Mouse (Mus musculus): ENCODE results near the gene Actl6b. TPM values are rescaled to one million over a fixed set of nuclear protein-coding genes. Genes with fewer than 3 reads are reported as not detected.
A peak's percentile ranks its signal among the peaks of the same experiment; 100 is the strongest.

Gene Actl6b
- polyA plus RNA-seq, 1 experiment from 2014 or later: 6.5 TPM

DNA sequence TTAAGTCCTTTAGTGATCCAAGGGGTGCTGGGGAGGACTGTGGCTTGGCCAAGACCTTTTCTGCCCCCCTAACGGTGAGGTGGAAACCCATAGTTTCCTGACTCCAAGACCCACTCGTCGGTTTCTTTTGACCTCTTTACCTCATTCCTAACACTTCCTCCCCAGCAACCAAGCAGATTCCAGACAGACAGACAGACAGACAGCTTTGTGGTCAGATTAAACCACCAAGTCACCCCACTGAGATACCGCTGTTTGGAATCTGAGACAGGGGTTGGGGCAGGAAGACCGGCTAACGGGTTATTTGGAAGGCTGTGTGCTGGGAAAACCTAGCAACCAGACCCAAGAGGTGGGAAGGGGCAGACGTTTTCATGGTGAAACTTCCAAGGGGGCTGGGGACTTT lies 16.9 kb downstream of the Actl6b start:
- Histone ChIP-seq H3K4me1 (ENCODE audit: control insufficient read depth, insufficient read depth, low read length) (no peaks in the 10 kb centered on the region), H3K9me3 (replicated peaks; ENCODE audit: control insufficient read depth, low read length) (no peaks in the 10 kb centered on the region), H3K9ac (replicated peaks; ENCODE audit: low read length) (no peak overlapping the region), H3K27me3 (ENCODE audit: control insufficient read depth, insufficient read depth, low read length) (no peaks in the 10 kb centered on the region), H3K36me3 (replicated peaks; ENCODE audit: control insufficient read depth, insufficient read depth, low read depth, low read length) (no peaks in the 10 kb centered on the region), H3K27ac (replicated peaks; ENCODE audit: low read depth, low read length) (no peak overlapping the region), H3K4me2 (ENCODE audit: low read depth, low read length) (no peak overlapping the region), H3K4me3 (ENCODE audit: low read depth, low read length) (no peak overlapping the region)
- 59% methylated on average over 7 of the region's 7 CpGs for WGBS
- ATAC-seq (replicated peaks; ENCODE audit: insufficient number of reproducible peaks, low FRiP score, low TSS enrichment, low read depth) (no peak), DNase-seq (ENCODE audit: low spot score) (no peak)

DNA sequence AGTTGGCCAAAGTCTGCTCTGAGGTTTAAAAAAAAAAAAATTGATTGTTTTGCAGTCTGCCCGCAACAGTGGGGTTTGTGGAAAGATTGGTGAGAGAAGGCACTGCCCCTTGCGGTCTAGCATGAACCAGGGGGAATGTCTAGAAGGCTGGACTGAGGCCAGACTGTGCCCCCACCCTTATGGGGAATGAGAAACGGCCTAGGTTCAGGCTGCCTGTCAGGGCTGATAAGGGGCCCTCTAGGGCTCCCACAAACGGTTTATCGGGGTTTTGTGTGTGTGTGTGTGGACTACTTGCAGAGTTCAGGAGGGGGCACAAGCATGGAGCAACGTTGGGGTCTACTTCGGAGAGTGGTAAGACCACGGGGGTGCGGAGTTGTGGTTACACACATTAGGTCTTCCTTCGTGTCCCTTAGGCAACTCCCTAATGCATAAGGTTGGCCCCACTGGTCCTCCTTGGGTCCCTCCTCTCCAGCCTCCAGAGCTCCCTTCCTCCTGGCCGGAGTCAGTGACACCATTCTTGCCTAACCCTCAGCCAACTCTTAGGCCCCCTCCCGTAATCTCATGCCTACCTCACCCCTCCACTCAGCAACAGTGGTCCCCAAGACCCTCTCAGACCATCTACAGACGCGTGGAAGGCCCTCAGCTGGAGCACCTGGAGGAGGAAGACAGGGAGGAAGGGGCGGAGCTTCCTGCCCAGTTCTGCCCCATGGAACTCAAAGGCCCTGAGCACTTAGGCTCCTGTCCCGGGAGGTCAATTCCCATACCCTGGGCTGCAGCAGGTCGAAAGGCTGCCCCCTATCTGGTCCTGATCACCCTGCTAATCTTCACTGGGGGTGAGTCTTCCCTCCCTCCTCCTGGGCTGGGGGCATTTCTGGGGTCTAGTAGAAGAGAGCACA lies 17.6 kb downstream of the Actl6b start:
- Histone ChIP-seq H3K27me3 (ENCODE audit: control insufficient read depth, insufficient read depth, low read length) (no peaks in the 10 kb centered on the region), H3K36me3 (replicated peaks; ENCODE audit: control insufficient read depth, insufficient read depth, low read depth, low read length) (no peaks in the 10 kb centered on the region), H3K27ac (replicated peaks; ENCODE audit: low read depth, low read length) (no peak overlapping the region), H3K4me1 (ENCODE audit: control insufficient read depth, insufficient read depth, low read length) (no peaks in the 10 kb centered on the region), H3K9me3 (replicated peaks; ENCODE audit: control insufficient read depth, low read length) (no peaks in the 10 kb centered on the region), H3K9ac (replicated peaks; ENCODE audit: low read length) (no peak overlapping the region), H3K4me2 (ENCODE audit: low read depth, low read length) (no peak overlapping the region), H3K4me3 (ENCODE audit: low read depth, low read length) (no peak overlapping the region)
- DNase-seq (ENCODE audit: low spot score): no peak
- no peak for ATAC-seq (replicated peaks; ENCODE audit: insufficient number of reproducible peaks, low FRiP score, low TSS enrichment, low read depth)
- WGBS: 77% methylated on average over 17 of the region's 17 CpGs

GRCm38 (mm10) chr5:137574470-137574901 lies 21.2 kb downstream of the Actl6b start:
- Histone ChIP-seq H3K4me1 (ENCODE audit: control insufficient read depth, insufficient read depth, low read length) (no peaks in the 10 kb centered on the region), H3K9ac (replicated peaks; ENCODE audit: low read length) (peak overlapping the region; percentile 44), H3K4me2 (ENCODE audit: low read depth, low read length) (peak overlapping the region; percentile 51), H3K36me3 (replicated peaks; ENCODE audit: control insufficient read depth, insufficient read depth, low read depth, low read length) (no peaks in the 10 kb centered on the region), H3K9me3 (replicated peaks; ENCODE audit: control insufficient read depth, low read length) (no peaks in the 10 kb centered on the region), H3K27ac (replicated peaks; ENCODE audit: low read depth, low read length) (no peak overlapping the region), H3K4me3 (ENCODE audit: low read depth, low read length) (peak overlapping the region; percentile 10; the same call in 1 of the 2 replicates), H3K27me3 (ENCODE audit: control insufficient read depth, insufficient read depth, low read length) (no peaks in the 10 kb centered on the region)
- WGBS: 4% methylated on average over 27 of the region's 27 CpGs
- DNase-seq (ENCODE audit: low spot score) (peak; percentile 49), ATAC-seq (replicated peaks; ENCODE audit: insufficient number of reproducible peaks, low FRiP score, low TSS enrichment, low read depth) (no peak)

- 0 out of 2 replicates have a peak, but pooled peaks cover 3% of the 10 kb centered on the region for H3K27me3 ChIP-seq (ENCODE audit: control insufficient read depth, insufficient read depth, low read length)
- no peaks in the 10 kb centered on the region for H3K9me3 ChIP-seq (replicated peaks; ENCODE audit: control insufficient read depth, low read length)
- ATAC-seq (replicated peaks; ENCODE audit: insufficient number of reproducible peaks, low FRiP score, low TSS enrichment, low read depth) (no peak), DNase-seq (ENCODE audit: low spot score) (no peak)
- H3K4me1 ChIP-seq (ENCODE audit: control insufficient read depth, insufficient read depth, low read length): peaks cover 5% of the 10 kb centered on the region; the same call in 1 of the 2 replicates
- H3K27ac ChIP-seq (replicated peaks; ENCODE audit: low read depth, low read length): no peak overlapping the region
- WGBS: 81% methylated on average over 6 of the region's 6 CpGs
- no peak overlapping the region for H3K4me3 ChIP-seq (ENCODE audit: low read depth, low read length)
- no peak overlapping the region for H3K4me2 ChIP-seq (ENCODE audit: low read depth, low read length)
- no peaks in the 10 kb centered on the region for H3K36me3 ChIP-seq (replicated peaks; ENCODE audit: control insufficient read depth, insufficient read depth, low read depth, low read length)
- no peak overlapping the region for H3K9ac ChIP-seq (replicated peaks; ENCODE audit: low read length)
These were observed 26.9 kb downstream of the Actl6b start for GRCm38 (mm10) chr5:137580246-137580645.

- Histone ChIP-seq H3K27me3 (ENCODE audit: control insufficient read depth, insufficient read depth, low read length) (0 out of 2 replicates have a peak, but pooled peaks cover 3% of the 10 kb centered on the region), H3K9ac (replicated peaks; ENCODE audit: low read length) (no peak overlapping the region), H3K4me2 (ENCODE audit: low read depth, low read length) (no peak overlapping the region), H3K36me3 (replicated peaks; ENCODE audit: control insufficient read depth, insufficient read depth, low read depth, low read length) (no peaks in the 10 kb centered on the region), H3K27ac (replicated peaks; ENCODE audit: low read depth, low read length) (no peak overlapping the region), H3K9me3 (replicated peaks; ENCODE audit: control insufficient read depth, low read length) (no peaks in the 10 kb centered on the region), H3K4me3 (ENCODE audit: low read depth, low read length) (no peak overlapping the region), H3K4me1 (ENCODE audit: control insufficient read depth, insufficient read depth, low read length) (peaks cover 5% of the 10 kb centered on the region; the same call in 1 of the 2 replicates)
- ATAC-seq (replicated peaks; ENCODE audit: insufficient number of reproducible peaks, low FRiP score, low TSS enrichment, low read depth): no peak
- WGBS: 27% methylated on average over 8 of the region's 8 CpGs
- no peak for DNase-seq (ENCODE audit: low spot score)
These were observed 29.4 kb downstream of the Actl6b start for GRCm38 (mm10) chr5:137582702-137583101.

- Histone ChIP-seq H3K36me3 (replicated peaks; ENCODE audit: control insufficient read depth, insufficient read depth, low read depth, low read length) (no peaks in the 10 kb centered on the region), H3K4me1 (ENCODE audit: control insufficient read depth, insufficient read depth, low read length) (peaks cover 5% of the 10 kb centered on the region; the same call in 1 of the 2 replicates), H3K27ac (replicated peaks; ENCODE audit: low read depth, low read length) (no peak overlapping the region), H3K4me2 (ENCODE audit: low read depth, low read length) (peak overlapping the region; percentile 67), H3K9ac (replicated peaks; ENCODE audit: low read length) (peak overlapping the region; percentile 41), H3K9me3 (replicated peaks; ENCODE audit: control insufficient read depth, low read length) (no peaks in the 10 kb centered on the region), H3K27me3 (ENCODE audit: control insufficient read depth, insufficient read depth, low read length) (0 out of 2 replicates have a peak, but pooled peaks cover 3% of the 10 kb centered on the region), H3K4me3 (ENCODE audit: low read depth, low read length) (peak overlapping the region; percentile 23)
- WGBS: 11% methylated on average over 27 of the region's 27 CpGs
- DNase-seq (ENCODE audit: low spot score) (peak; percentile 69), ATAC-seq (replicated peaks; ENCODE audit: insufficient number of reproducible peaks, low FRiP score, low TSS enrichment, low read depth) (peak; percentile 47)
These were observed 30.4 kb downstream of the Actl6b start for GRCm38 (mm10) chr5:137583670-137584169.

DNA sequence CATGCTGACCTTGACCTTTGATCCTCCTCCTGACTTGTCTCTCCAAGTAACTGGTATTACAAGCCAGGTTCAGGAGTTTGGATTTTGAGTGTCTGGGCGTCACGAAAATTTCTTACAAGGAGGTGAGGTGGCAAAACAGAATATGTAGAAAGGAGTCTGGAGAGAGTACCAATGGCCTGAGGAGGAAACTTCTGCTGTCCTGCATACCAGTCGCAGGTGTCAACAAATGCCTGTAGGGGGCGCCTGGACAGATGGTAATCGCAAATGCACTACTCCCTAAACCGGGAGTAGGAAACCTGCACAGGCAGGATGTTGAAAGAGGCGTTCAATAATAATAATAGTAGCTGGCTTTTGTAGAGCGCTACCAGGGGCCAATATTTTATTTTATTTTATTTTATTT lies 31.7 kb downstream of the Actl6b start:
- H3K9me3 ChIP-seq (replicated peaks; ENCODE audit: control insufficient read depth, low read length): no peaks in the 10 kb centered on the region
- H3K36me3 ChIP-seq (replicated peaks; ENCODE audit: control insufficient read depth, insufficient read depth, low read depth, low read length): no peaks in the 10 kb centered on the region
- peaks cover 5% of the 10 kb centered on the region; the same call in 1 of the 2 replicates for H3K4me1 ChIP-seq (ENCODE audit: control insufficient read depth, insufficient read depth, low read length)
- ATAC-seq (replicated peaks; ENCODE audit: insufficient number of reproducible peaks, low FRiP score, low TSS enrichment, low read depth): no peak
- no peak overlapping the region for H3K27ac ChIP-seq (replicated peaks; ENCODE audit: low read depth, low read length)
- no peak overlapping the region for H3K9ac ChIP-seq (replicated peaks; ENCODE audit: low read length)
- peak; percentile 77 for DNase-seq (ENCODE audit: low spot score)
- WGBS: 36% methylated on average over 8 of the region's 8 CpGs
- no peak overlapping the region for H3K4me2 ChIP-seq (ENCODE audit: low read depth, low read length)
- 0 out of 2 replicates have a peak, but pooled peaks cover 3% of the 10 kb centered on the region for H3K27me3 ChIP-seq (ENCODE audit: control insufficient read depth, insufficient read depth, low read length)
- H3K4me3 ChIP-seq (ENCODE audit: low read depth, low read length): no peak overlapping the region

- DNase-seq (ENCODE audit: low spot score) (no peak), ATAC-seq (replicated peaks; ENCODE audit: insufficient number of reproducible peaks, low FRiP score, low TSS enrichment, low read depth) (no peak)
- Histone ChIP-seq H3K9me3 (replicated peaks; ENCODE audit: control insufficient read depth, low read length) (no peaks in the 10 kb centered on the region), H3K27ac (replicated peaks; ENCODE audit: low read depth, low read length) (no peak overlapping the region), H3K9ac (replicated peaks; ENCODE audit: low read length) (no peak overlapping the region), H3K4me2 (ENCODE audit: low read depth, low read length) (no peak overlapping the region), H3K4me1 (ENCODE audit: control insufficient read depth, insufficient read depth, low read length) (no peaks in the 10 kb centered on the region), H3K36me3 (replicated peaks; ENCODE audit: control insufficient read depth, insufficient read depth, low read depth, low read length) (no peaks in the 10 kb centered on the region), H3K27me3 (ENCODE audit: control insufficient read depth, insufficient read depth, low read length) (no peaks in the 10 kb centered on the region), H3K4me3 (ENCODE audit: low read depth, low read length) (no peak overlapping the region)
- WGBS: 71% methylated on average over 5 of the region's 5 CpGs
These were observed 37.2 kb downstream of the Actl6b start for GRCm38 (mm10) chr5:137590507-137590906.

Data from embryonic facial prominence, embryonic 11.5 days (tissue).